Mouse (Mus musculus) embryonic fibroblast, embryonic 13.5 days (primary cell): Measurements from ENCODE around the gene Brpf1.

ENCODE experiments used
- CTCF ChIP-seq: IDR thresholded peaks from 2 replicates; pipeline ENCODE4 v1.5.1; 2011; ENCODE audit warnings: mild to moderate bottlenecking, control low read depth, low read length, moderate library complexity, borderline replicate concordance; ENCODE audit not compliant: insufficient read depth
- POLR2A ChIP-seq: IDR thresholded peaks from 2 replicates; pipeline ENCODE4 v1.6.1; 2011; ENCODE audit warnings: low read depth, mild to moderate bottlenecking, control low read depth, low read length, moderate library complexity

GRCm38 (mm10) chr6:113296046-113296445 is 10.9 kb upstream of the Brpf1 start:
- TF ChIP-seq CTCF (no peak), POLR2A (no peak)
